Mouse (Mus musculus): ENCODE measurements around the gene Peli1.

GRCm38 (mm10) chr11:21079851-21080362, 11.2 kb upstream of the Peli1 start:
- TF ChIP-seq CTCF (IDR thresholded peaks at IDR 0.05; ENCODE audit: control insufficient read depth, insufficient read depth, low read length) = no peak
- no peak for TF ChIP-seq POLR2A (IDR thresholded peaks at IDR 0.05; ENCODE audit: borderline replicate concordance, control insufficient read depth, low read depth, low read length)
